Comparison of ENCODE assay signal across 22 mouse cellular contexts in genomic region chr5:115893772-115894171, GRCm38 (mm10).
"Had no signal": no experiment of that assay in that cellular context is flagged by ENCODE, and none has a peak within 500 bp of the region (broad histone marks: within the 10 kb centered on the region; RNA-seq: fewer than 3 reads in every experiment).

No protein-coding gene starts in this region.

- H3K9ac ChIP-seq: liver, embryonic 13.5 days; liver, embryonic 15.5 days; liver, postnatal 0 days; lung, embryonic 15.5 days; midbrain, embryonic 13.5 days; midbrain, embryonic 15.5 days; stomach, embryonic 15.5 days had no signal

- DNase-seq: liver, embryonic 13.5 days; liver, postnatal 0 days; lung, adult 2 months; lung, postnatal 14 days; lung, postnatal 36 days; retina, postnatal 1 day; right cerebral cortex, adult 18-20 months; right cerebral cortex, postnatal 25 days; right cerebral cortex, postnatal 4 days; spleen, adult 18-20 months; thymus, adult 2 months; thymus, postnatal 25 days; thymus, postnatal 4 days had no signal

- H3K36me3 ChIP-seq: midbrain, embryonic 15.5 days had no signal

- H3K4me1 ChIP-seq: liver, embryonic 13.5 days; liver, embryonic 15.5 days; lung, embryonic 15.5 days; midbrain, embryonic 13.5 days; midbrain, embryonic 15.5 days; stomach, embryonic 15.5 days had no signal

- H3K27ac ChIP-seq: liver, embryonic 13.5 days; liver, embryonic 15.5 days; lung, embryonic 15.5 days; macrophage; midbrain, embryonic 13.5 days; midbrain, embryonic 15.5 days; stomach, embryonic 15.5 days; stomach, postnatal 0 days had no signal

- H3K9me3 ChIP-seq: liver, embryonic 13.5 days; liver, embryonic 15.5 days; lung, embryonic 15.5 days; midbrain, embryonic 13.5 days; midbrain, embryonic 15.5 days; stomach, embryonic 15.5 days had no signal

- H3K27me3 ChIP-seq: liver, embryonic 13.5 days; liver, embryonic 15.5 days; lung, embryonic 15.5 days; midbrain, embryonic 13.5 days; midbrain, embryonic 15.5 days; stomach, embryonic 15.5 days had no signal

- H3K4me3 ChIP-seq: liver, embryonic 13.5 days; liver, embryonic 15.5 days; lung, embryonic 15.5 days; midbrain, embryonic 13.5 days; midbrain, embryonic 15.5 days; stomach, embryonic 15.5 days had no signal

- H3K4me2 ChIP-seq: liver, embryonic 13.5 days; liver, embryonic 15.5 days; lung, embryonic 15.5 days; midbrain, embryonic 11.5 days; midbrain, embryonic 13.5 days; midbrain, embryonic 15.5 days; stomach, embryonic 15.5 days had no signal

- ATAC-seq: liver, postnatal 0 days; lung, postnatal 0 days; midbrain, embryonic 13.5 days; midbrain, embryonic 15.5 days had no signal
